Mouse (Mus musculus): ENCODE measurements around the gene Emilin3. TPM values are rescaled to one million over a fixed set of nuclear protein-coding genes. Genes with fewer than 3 reads are reported as not detected.

The Emilin3 gene
- polyA plus RNA-seq (2014; fragmentation: Illumina TruSeq; extraction: RNeasy Lipid Tissue Mini Kit (QIAGEN cat#74804); ENCODE audit: low read depth, low replicate concordance): not detected

GRCm38 (mm10) chr2:160912231-160912671 is at the start of gene Emilin3:
Gene Emilin3 (minus strand): TSS chr2:160912328.

GRCm38 (mm10) chr2:160880453-160881195 is 31.5 kb downstream of the Emilin3 start, which contains the start of gene Lpin3:
Gene Lpin3 (plus strand): TSS chr2:160880670.

GRCm38 (mm10) chr2:160872890-160873382 is 39.2 kb downstream of the Emilin3 start, which contains the start of gene Zhx3:
Gene Zhx3 (minus strand): TSS chr2:160872998.

Other genes with a start within 250 kb of the Emilin3 start
- gene Plcg1, start 181.0 kb downstream of the Emilin3 start, polyA plus RNA-seq (2014; fragmentation: Illumina TruSeq; extraction: RNeasy Lipid Tissue Mini Kit (QIAGEN cat#74804); ENCODE audit: low read depth, low replicate concordance): 9.3 TPM
- gene Zhx3, start 39.3 kb downstream of the Emilin3 start, polyA plus RNA-seq (2014; fragmentation: Illumina TruSeq; extraction: RNeasy Lipid Tissue Mini Kit (QIAGEN cat#74804); ENCODE audit: low read depth, low replicate concordance): 13.7 TPM
- gene Lpin3, start 31.7 kb downstream of the Emilin3 start, polyA plus RNA-seq (2014; fragmentation: Illumina TruSeq; extraction: RNeasy Lipid Tissue Mini Kit (QIAGEN cat#74804); ENCODE audit: low read depth, low replicate concordance): 0.90 TPM
- gene Chd6, start 196.7 kb upstream of the Emilin3 start, polyA plus RNA-seq (2014; fragmentation: Illumina TruSeq; extraction: RNeasy Lipid Tissue Mini Kit (QIAGEN cat#74804); ENCODE audit: low read depth, low replicate concordance): 4.0 TPM

Measured in liver, adult 10 weeks (tissue).